Mouse (Mus musculus) kidney, embryonic 15.5 days (tissue): ENCODE data around the gene Ism1. TPM values are rescaled to one million over a fixed set of nuclear protein-coding genes. Genes with fewer than 3 reads are reported as not detected.

Experiments
- ATAC-seq: fragments of 200-750 bp; cut with Nextera tagmentation; replicated peaks from 2 replicates; pipeline ENCODE4 v1.8.0; 2017; ENCODE audit warnings: moderate TSS enrichment; ENCODE audit not compliant: low FRiP score
- H3K27ac ChIP-seq: fragments of 300-500 bp; sonication (generic); 2 replicates; pipeline ENCODE4 v1.5.1; 2015; ENCODE audit warnings: mild to moderate bottlenecking, inconsistent platforms
- H3K27me3 ChIP-seq: fragments of 300-500 bp; sonication (generic); 2 replicates; pipeline ENCODE4 v1.6.1; 2015; ENCODE audit warnings: inconsistent platforms
- H3K36me3 ChIP-seq: fragments of 300-500 bp; sonication (generic); 2 replicates; pipeline ENCODE4 v1.6.1; 2015; ENCODE audit warnings: inconsistent platforms
- H3K4me1 ChIP-seq: fragments of 300-500 bp; sonication (generic); 2 replicates; pipeline ENCODE4 v1.6.1; 2015; ENCODE audit warnings: inconsistent platforms
- H3K4me2 ChIP-seq: fragments of 300-500 bp; sonication (generic); 2 replicates; pipeline ENCODE4 v1.6.1; 2015; ENCODE audit warnings: moderate library complexity, mild to moderate bottlenecking, inconsistent platforms
- H3K4me3 ChIP-seq: fragments of 300-500 bp; sonication (generic); replicated peaks from 2 replicates; pipeline ENCODE4 v1.5.1; 2015; ENCODE audit warnings: mild to moderate bottlenecking, inconsistent platforms
- H3K9ac ChIP-seq: fragments of 300-500 bp; sonication (generic); 2 replicates; pipeline ENCODE4 v1.6.1; 2015; ENCODE audit warnings: mild to moderate bottlenecking, inconsistent platforms
- H3K9me3 ChIP-seq: fragments of 300-500 bp; sonication (generic); replicated peaks from 2 replicates; pipeline ENCODE4 v1.6.1; 2016; ENCODE audit warnings: inconsistent platforms
- WGBS: fragments of 180-500 bp; shearing (Covaris S2); methylation state at CpG from one replicate; pipeline ENCODE4 v1.1.7; 2015; ENCODE audit warnings: mixed read lengths; 5-methylcytosine and 5-hydroxymethylcytosine counted together
- polyA plus RNA-seq: library from polyadenylated mRNA; unstranded; fragments of >200 nt; fragmentation: Nextera tagmentation; extraction: Ambion mirVana; gene quantifications from 2 replicates; pipeline ENCODE4 v1.2.1, GENCODE M21; 2015

Gene Ism1
- 4.7 and 4.9 TPM in 2 replicates for polyA plus RNA-seq

DNA sequence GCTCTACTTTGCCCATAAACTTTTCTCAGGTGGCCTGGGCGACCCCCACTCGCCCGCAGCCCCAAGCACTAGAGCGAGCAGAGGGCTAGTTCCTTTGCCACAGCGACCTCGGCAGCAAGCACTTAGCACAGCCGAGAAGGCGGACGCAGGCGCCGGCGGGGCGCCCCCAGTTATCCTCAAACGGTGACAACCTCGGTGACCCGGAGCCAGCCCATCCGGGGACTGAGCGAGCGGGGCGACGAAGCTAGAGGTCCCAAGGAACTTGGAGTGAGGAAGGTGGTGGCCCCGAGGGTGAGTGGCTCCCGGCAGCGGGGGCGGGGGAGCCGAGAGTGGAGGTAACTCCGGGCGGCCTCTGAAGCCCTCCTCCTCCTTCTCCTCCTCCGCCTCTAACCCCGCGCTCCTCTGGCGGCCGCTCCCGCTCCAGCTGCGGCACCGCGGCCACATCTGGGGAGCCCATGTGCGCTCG, at the start of gene Ism1:
Ism1 (plus strand) TSS at position 370 of the 466 bp plus-strand sequence.
- Histone ChIP-seq H3K4me1 (peaks cover 20% of the 10 kb centered on the region), H3K27ac (peak within 1 kb of the TSS; percentile 92), H3K9me3 (no peaks in the 10 kb centered on the region), H3K4me3 (peak within 1 kb of the TSS; percentile 95), H3K9ac (peak within 1 kb of the TSS; percentile 86), H3K36me3 (no peaks in the 10 kb centered on the region), H3K4me2 (peak within 1 kb of the TSS; percentile 95), H3K27me3 (peaks cover 22% of the 10 kb centered on the region)
- ATAC-seq: peak; percentile 69
- under 1% methylated on average over 28 of the region's 39 CpGs for WGBS

DNA sequence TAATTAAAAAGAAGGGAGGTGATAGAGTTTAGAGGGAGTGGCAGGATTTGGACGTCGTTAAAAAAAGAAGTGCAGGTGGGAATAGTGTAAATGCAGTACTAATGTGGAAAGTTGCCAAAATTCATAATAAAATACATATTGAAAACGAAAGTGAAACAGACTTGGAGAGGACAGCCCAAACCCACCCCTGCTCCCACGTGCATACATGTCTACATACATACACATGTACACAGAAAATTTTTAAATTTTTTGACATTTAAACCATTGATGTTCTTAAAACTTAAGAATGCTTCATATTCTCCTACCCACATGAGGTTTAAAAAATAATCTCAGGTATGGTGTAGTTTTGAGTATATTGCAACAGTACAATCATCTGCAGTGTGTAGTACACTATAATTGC, 49.2 kb upstream of the Ism1 start:
- Histone ChIP-seq H3K4me3 (no peak overlapping the region), H3K9ac (no peak overlapping the region), H3K4me2 (no peak overlapping the region), H3K36me3 (no peaks in the 10 kb centered on the region), H3K27me3 (no peaks in the 10 kb centered on the region), H3K9me3 (no peaks in the 10 kb centered on the region), H3K4me1 (peaks cover 9% of the 10 kb centered on the region), H3K27ac (no peak overlapping the region)
- 67% methylated on average over 4 of the region's 4 CpGs for WGBS
- ATAC-seq: no peak

DNA sequence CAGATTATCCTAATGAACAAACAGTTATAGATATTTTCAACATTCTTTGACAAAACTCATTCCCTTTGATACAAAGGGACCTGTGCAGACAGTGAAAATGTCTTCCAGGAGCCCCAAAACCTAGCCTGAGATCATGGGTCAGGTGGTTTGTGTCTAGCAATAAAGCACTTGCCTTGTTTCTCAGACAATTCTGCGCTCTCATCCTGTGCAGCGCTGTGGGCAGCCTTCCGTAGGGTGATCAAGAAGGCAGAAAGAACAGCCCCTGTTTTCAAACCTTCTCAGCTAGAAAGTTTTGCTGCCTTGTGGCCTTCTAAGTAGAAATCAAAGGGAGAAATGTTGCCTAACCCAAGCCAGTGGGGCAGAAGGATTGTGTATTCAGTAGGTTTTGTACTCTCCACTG, 48.3 kb upstream of the Ism1 start:
- peak; percentile 75 for ATAC-seq
- Histone ChIP-seq H3K4me1 (peaks cover 14% of the 10 kb centered on the region), H3K36me3 (no peaks in the 10 kb centered on the region), H3K4me3 (no peak overlapping the region), H3K9ac (no peak overlapping the region), H3K9me3 (no peaks in the 10 kb centered on the region), H3K27ac (peak overlapping the region; percentile 61; the same call in 1 of the 2 replicates), H3K4me2 (no peak overlapping the region), H3K27me3 (no peaks in the 10 kb centered on the region)
- WGBS: 41% methylated on average over 3 of the region's 3 CpGs

GRCm38 (mm10) chr2:139634506-139634905, 43.5 kb upstream of the Ism1 start:
- H3K4me2 ChIP-seq: no peak overlapping the region
- no peaks in the 10 kb centered on the region for H3K9me3 ChIP-seq
- peak; percentile 90 for ATAC-seq
- no peak overlapping the region for H3K27ac ChIP-seq
- H3K27me3 ChIP-seq: no peaks in the 10 kb centered on the region
- H3K4me3 ChIP-seq: no peak overlapping the region
- H3K9ac ChIP-seq: no peak overlapping the region
- no peaks in the 10 kb centered on the region for H3K36me3 ChIP-seq
- WGBS: 35% methylated on average over 4 of the region's 4 CpGs
- peaks cover 12% of the 10 kb centered on the region; the same call in 1 of the 2 replicates for H3K4me1 ChIP-seq

- Histone ChIP-seq H3K4me2 (no peak overlapping the region), H3K9ac (no peak overlapping the region), H3K27me3 (no peaks in the 10 kb centered on the region), H3K4me1 (0 out of 2 replicates have a peak, but pooled peaks cover 5% of the 10 kb centered on the region), H3K4me3 (no peak overlapping the region), H3K27ac (no peak overlapping the region), H3K9me3 (no peaks in the 10 kb centered on the region), H3K36me3 (no peaks in the 10 kb centered on the region)
- 25% methylated on average over 2 of the region's 2 CpGs for WGBS
- ATAC-seq: no peak
These were observed 40.1 kb upstream of the Ism1 start for GRCm38 (mm10) chr2:139637861-139638260.

- Histone ChIP-seq H3K9me3 (no peaks in the 10 kb centered on the region), H3K27me3 (no peaks in the 10 kb centered on the region), H3K27ac (no peak overlapping the region), H3K4me3 (no peak overlapping the region), H3K4me2 (no peak overlapping the region), H3K4me1 (no peaks in the 10 kb centered on the region), H3K36me3 (no peaks in the 10 kb centered on the region), H3K9ac (no peak overlapping the region)
- 61% methylated on average over 7 of the region's 7 CpGs for WGBS
- ATAC-seq: peak; percentile 43; the same call in 1 of the 2 replicates
These were observed 36.1 kb upstream of the Ism1 start for GRCm38 (mm10) chr2:139641757-139642385.

- Histone ChIP-seq H3K4me2 (no peak overlapping the region), H3K36me3 (no peaks in the 10 kb centered on the region), H3K4me1 (no peaks in the 10 kb centered on the region), H3K27me3 (no peaks in the 10 kb centered on the region), H3K27ac (no peak overlapping the region), H3K9me3 (no peaks in the 10 kb centered on the region), H3K9ac (no peak overlapping the region), H3K4me3 (no peak overlapping the region)
- WGBS: 62% methylated on average over 3 of the region's 3 CpGs
- ATAC-seq: no peak
These were observed 28.5 kb upstream of the Ism1 start for GRCm38 (mm10) chr2:139649518-139649917.

DNA sequence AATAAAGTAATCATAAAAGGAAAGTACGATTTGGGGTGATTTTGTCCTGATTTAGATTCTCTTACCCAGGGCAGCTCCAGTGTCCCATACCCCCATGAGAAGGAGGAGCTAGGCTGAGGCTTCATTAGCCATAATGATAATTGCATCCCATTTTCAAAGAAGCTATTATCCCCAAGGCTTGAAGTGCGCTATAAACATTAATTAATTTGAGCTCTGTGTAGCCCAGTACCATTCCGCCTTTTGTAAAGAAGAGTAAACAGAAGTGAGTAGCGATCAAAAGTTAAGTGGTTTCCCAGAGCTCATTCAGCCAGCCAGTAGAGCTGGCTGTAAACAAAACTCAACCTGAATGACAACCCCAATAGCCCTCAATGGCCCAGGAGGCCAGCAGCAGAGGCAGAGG, 21.2 kb upstream of the Ism1 start:
- no peaks in the 10 kb centered on the region for H3K27me3 ChIP-seq
- WGBS: 34% methylated on average over 4 of the region's 4 CpGs
- ATAC-seq: no peak

GRCm38 (mm10) chr2:139671838-139672237, 6.1 kb upstream of the Ism1 start:
- no peak for ATAC-seq
- Histone ChIP-seq H3K4me1 (peaks cover 8% of the 10 kb centered on the region), H3K9ac (no peak overlapping the region), H3K9me3 (no peaks in the 10 kb centered on the region), H3K36me3 (no peaks in the 10 kb centered on the region), H3K27ac (no peak overlapping the region), H3K4me2 (no peak overlapping the region), H3K27me3 (peaks cover 12% of the 10 kb centered on the region; the same call in 1 of the 2 replicates), H3K4me3 (no peak overlapping the region)
- WGBS: 77% methylated on average over 3 of the region's 3 CpGs

More for the DNA sequence above, 21.2 kb upstream of the Ism1 start:
- H3K36me3 ChIP-seq: no peaks in the 10 kb centered on the region
- no peaks in the 10 kb centered on the region for H3K9me3 ChIP-seq
- H3K4me1 ChIP-seq: no peaks in the 10 kb centered on the region
- no peak overlapping the region for H3K4me3 ChIP-seq
- H3K9ac ChIP-seq: no peak overlapping the region
- H3K4me2 ChIP-seq: no peak overlapping the region
- no peak overlapping the region for H3K27ac ChIP-seq

DNA sequence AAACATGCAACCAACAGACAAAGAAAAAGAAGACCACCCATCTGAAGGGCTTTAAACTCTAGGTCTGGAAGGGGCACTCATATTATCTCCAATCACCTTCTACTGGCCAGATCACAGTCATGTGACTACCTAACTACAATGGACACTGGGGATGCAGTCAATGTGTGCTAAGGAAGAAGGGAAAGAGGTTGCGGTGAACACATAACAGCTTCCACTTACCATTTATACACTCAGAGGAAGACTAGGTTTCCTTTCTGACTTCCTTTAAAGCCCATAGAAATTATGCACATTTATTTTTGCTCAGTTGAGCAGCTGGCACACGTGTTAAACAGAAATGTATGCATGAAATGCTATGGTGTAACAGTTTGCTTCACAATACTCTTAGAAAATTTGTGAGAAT, 5.6 kb upstream of the Ism1 start:
- H3K9me3 ChIP-seq: no peaks in the 10 kb centered on the region
- peaks cover 11% of the 10 kb centered on the region for H3K4me1 ChIP-seq
- WGBS: 72% methylated on average over 2 of the region's 2 CpGs
- no peak for ATAC-seq
- H3K36me3 ChIP-seq: no peaks in the 10 kb centered on the region
- H3K27me3 ChIP-seq: peaks cover 12% of the 10 kb centered on the region; the same call in 1 of the 2 replicates
- H3K9ac ChIP-seq: no peak overlapping the region
- no peak overlapping the region for H3K4me2 ChIP-seq
- no peak overlapping the region for H3K27ac ChIP-seq
- no peak overlapping the region for H3K4me3 ChIP-seq

DNA sequence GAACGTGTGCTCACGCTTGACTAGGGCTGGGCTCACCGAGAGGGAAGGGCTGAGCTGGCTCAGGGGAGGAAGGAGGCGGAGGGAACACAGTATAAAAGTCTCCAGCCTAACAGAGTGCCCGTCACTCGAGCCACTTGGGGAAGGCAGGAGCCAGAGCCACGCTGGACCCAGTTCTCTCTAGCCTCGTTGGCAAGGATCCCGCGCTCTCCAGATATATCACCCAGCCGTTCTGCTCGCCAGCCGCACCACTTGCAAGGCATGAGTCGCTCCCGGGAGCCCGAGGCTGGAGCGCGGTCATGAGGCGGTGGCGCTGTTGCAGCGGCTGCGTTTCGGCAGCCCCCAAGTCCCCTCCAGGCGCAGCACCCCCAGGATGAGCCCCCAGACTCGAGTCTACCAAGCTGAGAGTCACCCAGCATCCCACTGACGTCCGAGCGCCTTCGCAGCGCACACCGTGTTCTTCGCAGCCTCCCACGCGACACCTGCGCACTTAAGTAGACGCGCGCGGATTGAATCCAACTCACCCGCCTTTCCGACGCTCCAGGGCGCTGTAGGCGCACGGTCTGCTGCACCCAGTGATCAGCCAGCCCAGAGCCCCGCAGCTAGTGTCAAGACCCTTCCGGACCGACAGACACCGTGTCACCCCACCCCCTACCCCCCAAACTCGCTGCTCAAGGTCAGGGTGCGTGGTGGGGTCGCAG, 764 bp upstream of the Ism1 start:
- under 1% methylated on average over 52 of the region's 52 CpGs for WGBS

More for the DNA sequence above, 764 bp upstream of the Ism1 start:
- Histone ChIP-seq H3K9ac (peak overlapping the region; percentile 86), H3K27ac (peak overlapping the region; percentile 92), H3K4me3 (peak overlapping the region; percentile 95), H3K36me3 (no peaks in the 10 kb centered on the region), H3K27me3 (peaks cover 22% of the 10 kb centered on the region), H3K9me3 (no peaks in the 10 kb centered on the region), H3K4me2 (peak overlapping the region; percentile 95), H3K4me1 (peaks cover 20% of the 10 kb centered on the region)
- ATAC-seq: peak; percentile 87
